Mouse (Mus musculus): ENCODE results near the gene Spty2d1.

The Spty2d1 gene

DNA sequence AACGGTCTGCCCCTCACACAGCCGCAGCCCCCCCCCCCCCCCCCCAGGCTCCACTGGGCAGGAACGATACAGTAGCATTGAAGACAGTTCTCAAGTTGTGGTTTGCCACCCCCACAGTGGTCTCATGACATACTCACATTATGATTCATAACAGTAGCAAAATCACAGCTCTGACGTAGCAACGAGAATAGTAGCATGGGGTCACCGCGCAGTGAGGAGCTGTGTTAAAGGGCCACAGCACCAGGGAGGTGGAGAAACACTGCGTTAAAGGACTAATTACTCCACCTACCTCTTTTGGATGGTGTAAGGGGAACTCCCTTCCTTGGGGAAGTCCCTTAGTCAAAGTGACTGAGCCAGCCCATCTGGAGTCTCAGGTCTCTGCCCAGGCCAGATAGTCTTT, 14.3 kb upstream of the Spty2d1 start:
- DNase-seq (ENCODE audit: low read depth, low spot score) = no peak

DNA sequence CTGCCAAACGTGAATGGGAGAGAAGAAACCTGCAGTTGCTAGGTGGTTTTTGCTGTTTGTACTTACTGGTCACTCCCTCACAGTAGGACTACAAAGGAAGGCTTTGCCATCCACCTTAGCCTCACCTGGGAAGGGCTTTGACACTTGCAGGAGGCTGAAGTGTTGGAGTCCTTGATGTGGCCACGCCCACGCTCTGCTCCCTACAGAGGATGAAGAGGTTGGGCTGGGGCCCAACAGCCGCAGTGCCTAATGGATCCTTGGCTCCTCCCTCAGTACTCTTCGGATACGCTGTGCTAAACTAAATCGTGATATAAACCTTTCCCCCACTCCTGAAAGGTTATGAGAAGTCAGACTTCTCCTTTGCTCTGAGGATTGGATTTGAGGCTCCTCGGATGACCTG, 12.7 kb upstream of the Spty2d1 start:
- peak; percentile 50 for DNase-seq (ENCODE audit: low read depth, low spot score)

GRCm38 (mm10) chr7:47019641-47020040, 11.4 kb upstream of the Spty2d1 start:
- DNase-seq (ENCODE audit: low read depth, low spot score) = no peak

DNA sequence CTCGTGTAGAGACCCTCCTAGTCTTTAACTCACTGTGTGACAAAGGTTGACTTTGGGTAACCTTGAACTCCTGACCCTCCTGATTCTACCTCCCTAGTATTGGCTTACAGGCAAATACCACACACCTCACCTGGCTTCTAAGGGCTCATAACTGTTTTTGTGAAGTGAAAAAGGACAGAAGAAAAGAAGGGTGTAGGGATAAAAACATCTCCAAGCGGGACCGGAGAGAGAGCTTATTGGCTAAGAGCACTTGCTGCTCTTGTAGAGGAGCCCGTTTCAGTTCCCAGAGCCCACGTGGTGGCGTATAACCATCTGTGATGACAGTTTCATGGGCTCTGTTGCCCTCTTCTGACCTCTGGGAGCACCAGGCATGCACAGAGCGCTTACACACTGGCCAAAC, 8.9 kb upstream of the Spty2d1 start:
- peak; percentile 54 for DNase-seq (ENCODE audit: low read depth, low spot score)

GRCm38 (mm10) chr7:47016602-47017001, 8.4 kb upstream of the Spty2d1 start:
- DNase-seq (ENCODE audit: low read depth, low spot score) = no peak

GRCm38 (mm10) chr7:47015390-47016065, 7.3 kb upstream of the Spty2d1 start:
- DNase-seq (ENCODE audit: low read depth, low spot score) = peak; percentile 95

DNA sequence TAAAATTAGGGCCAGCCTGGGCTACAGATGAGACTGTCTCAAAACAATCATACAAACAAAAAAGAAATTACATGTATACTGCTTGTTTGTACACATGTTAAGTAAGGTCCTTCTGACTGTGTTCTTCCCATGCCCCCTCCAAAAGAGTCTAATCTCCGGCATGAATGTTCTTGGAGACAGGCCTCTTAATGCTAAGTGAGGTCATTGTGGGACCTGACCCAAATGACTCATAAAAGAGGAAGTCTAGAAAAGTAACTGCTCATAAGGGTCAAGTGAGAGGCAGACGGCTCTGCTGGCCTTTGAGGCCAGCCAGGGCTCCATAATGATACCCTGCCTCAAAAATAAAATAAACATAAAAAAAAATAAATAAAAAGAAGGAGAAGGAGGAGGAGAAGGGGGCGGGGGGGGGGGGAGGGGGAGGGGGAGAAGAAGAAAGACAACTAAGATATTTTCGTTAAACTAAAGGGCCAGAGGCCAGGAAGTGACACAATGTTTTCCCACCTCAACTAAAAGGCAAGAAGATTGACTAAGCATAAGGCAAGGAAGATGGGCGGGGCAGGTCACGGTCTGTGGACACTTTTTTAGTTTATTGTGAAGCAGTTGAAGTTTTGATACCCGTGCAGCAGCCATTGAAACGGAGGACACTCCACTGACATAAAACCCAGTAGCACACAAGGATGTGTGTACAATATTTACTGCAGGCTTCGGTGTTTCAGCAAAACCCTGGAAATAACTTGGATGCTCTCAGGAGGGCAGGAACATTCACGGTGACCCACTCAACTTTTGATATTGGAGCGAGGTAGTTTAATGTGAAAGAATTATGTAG, 6.6 kb upstream of the Spty2d1 start:
- no peak for DNase-seq (ENCODE audit: low read depth, low spot score)

DNA sequence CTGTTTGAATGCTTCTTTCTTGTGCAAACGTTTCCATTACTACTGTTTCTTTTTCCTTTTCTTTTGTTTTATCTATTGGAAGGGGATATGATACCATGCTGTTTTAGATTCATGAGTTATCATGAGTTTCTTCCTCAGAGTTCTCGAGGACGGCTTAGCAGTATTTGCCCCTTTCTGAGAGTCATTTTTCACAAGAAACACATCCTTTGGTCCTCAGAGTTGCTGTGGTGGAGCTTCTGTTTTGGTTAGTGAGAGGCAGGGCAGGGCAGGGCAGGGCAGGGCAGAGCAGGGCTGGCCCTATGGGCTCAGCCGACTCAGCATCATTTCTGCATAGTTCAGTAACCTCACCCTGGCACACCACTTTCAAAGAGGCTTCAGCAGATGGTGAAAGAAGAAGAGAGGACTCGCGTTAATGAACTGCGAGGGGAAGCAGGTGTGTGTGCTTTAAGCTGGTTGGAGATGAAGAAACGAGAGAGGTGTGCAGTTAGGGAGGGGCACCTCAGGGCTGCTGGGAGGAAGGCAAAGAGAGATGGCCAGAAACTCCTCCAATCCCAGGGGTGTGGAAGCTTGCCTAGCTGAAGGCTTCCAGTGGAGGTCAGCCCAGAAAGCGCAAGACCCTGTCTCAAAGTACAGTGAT, 5.0 kb upstream of the Spty2d1 start:
- no peak for DNase-seq (ENCODE audit: low read depth, low spot score)

DNA sequence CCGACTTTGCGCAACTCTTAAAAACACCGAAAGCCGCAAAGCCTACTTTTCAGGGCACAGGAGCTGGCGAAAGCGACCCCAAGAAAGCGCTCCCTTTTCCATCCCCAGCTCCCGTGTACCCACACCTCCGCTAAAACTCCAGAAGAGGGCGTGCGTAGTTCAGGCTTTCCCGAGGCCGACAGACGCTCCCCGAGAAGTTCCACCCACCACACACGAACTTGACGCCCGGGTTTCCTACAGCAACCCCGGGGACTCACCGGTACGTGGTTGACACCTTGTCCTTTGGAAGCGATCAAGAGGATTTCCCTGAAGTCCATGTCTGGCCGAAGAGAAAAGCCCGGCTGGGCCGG, 418 bp downstream of the Spty2d1 start:
- peak; percentile 82 for DNase-seq (ENCODE audit: low read depth, low spot score)

DNA sequence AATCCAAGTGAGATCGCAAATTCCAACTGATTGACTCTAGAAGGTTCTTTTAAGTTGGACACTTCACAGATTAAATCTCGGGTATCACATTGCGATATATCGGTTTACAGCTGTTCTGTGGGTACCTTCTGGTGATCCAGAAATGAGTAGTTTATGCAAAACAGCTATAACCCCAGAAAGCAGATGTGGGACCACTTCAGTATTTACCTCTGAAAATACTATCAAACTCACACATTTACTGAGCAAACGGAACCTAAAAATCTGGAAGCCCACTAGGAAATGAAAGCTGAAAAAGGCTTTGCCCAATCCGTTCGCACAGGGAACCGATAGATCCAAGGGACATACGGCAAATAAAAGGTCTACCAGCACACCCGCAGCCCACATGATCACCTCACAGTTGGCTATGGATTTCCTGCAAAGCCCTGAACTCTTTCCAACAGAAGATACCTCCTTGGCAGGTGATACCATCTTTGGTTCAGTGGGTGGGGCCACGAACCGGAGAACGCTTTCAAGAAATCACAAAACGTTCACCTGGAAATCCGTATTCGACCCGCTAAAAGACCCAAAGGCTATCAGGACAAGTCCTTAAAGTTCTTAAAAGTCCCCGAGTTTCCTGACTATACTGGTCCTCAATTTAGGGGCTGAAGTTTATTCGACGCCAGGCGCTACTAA, 966 bp downstream of the Spty2d1 start:
- DNase-seq (ENCODE audit: low read depth, low spot score) = no peak

- DNase-seq (ENCODE audit: low read depth, low spot score) = no peak
Observed at GRCm38 (mm10) chr7:47003411-47004115, 4.6 kb downstream of the Spty2d1 start.

- DNase-seq (ENCODE audit: low read depth, low spot score) = no peak
Observed at GRCm38 (mm10) chr7:47001900-47002275, 6.3 kb downstream of the Spty2d1 start.

DNA sequence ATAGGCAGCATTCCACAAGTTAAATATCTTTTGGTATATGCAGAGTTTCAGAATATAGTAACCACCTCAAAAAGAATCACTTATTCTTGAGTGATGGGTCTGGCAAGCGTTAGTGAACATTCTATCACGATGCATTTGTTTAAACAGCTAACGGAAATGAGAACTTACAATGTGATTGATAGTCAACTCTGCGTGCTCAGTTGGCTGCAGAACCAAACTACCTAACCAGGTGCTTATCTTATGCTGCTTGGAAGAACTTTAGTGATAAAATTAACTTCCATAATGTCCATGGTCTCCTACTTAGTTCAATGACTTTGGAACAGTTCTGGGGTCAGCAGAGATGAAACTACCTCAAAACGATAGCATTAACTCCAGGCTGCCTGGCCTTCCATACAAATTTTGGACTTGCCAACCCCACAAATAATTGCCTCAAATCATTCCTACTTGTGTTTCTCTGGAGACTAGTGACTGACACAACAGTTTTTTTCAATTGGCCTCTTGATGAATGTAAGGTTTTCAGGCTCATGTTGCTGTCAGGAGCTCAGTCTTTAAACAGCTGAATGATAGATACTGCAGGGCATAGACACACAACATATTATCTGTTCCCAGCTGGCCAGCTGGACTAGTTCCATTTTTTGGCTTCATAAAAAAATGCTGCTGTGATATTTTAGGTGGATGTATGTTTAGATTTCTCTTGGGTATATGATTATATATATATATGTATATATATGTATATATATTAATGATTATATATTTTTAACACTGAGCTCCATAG, 6.9 kb downstream of the Spty2d1 start:
- no peak for DNase-seq (ENCODE audit: low read depth, low spot score)

DNA sequence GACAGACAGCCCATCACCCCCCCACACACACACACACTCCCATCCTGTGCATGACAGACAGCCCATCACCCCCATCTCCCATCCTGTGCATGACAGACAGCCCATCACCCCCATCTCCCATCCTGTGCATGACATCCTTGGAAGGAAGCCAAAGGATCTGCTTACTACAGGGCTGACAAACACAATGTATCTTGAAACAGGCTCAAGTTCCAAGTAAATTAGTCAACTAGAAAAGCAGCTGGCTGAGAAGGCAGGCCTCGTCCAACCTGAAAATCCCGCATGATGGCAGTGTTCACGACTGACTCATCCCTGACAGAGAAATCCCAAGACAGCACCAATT, 7.6 kb downstream of the Spty2d1 start:
- no peak for DNase-seq (ENCODE audit: low read depth, low spot score)

DNA sequence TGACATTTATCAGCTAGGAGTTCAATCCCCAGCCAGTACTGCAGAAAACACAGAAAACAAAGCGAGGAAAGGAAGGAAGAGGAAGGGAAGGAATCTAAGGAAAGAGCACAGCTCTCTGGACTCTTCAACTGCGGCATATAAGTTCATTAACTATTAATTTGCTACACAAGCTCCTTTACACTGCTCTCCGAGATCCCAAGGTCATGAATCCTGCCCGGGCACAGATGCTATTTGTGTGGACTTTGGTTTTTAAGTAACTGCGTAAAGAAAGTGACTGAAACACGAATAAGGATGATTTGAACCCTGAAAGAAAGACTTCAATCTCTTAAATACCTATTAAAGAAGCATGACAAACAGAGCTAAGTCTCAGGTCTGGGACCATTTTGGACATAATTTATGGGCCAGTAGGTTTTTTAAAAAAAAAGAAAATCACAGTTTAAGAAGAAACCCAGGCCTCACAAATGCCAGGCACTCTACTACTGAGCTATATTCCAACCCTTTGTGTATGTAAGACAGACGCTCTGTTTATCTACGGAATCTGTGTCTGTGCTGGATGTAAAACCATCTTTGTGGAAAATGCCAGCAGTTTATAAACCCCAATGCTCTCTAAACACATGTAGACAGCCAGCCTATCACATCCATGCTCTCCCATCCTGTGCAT, 8.1 kb downstream of the Spty2d1 start:
- no peak for DNase-seq (ENCODE audit: low read depth, low spot score)

DNA sequence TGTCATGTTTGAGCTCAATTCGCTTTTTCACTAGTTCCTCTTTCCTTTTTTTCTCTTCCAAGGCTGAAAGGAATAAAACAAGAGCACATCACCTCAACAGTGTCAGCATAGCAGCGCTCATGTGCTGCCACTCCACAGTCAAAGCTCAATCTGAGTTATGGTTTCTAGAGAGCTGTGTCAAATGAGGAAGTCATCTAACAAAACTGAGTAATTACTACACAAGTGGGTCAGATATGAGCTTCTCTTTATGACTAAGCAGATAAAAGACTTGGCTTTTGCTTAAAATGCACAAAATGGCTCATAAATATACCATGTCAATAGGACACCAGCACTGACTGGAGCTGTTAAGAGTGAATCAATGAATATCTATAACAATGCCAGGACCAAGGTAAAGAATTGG, 9.3 kb downstream of the Spty2d1 start:
- DNase-seq (ENCODE audit: low read depth, low spot score) = no peak

DNA sequence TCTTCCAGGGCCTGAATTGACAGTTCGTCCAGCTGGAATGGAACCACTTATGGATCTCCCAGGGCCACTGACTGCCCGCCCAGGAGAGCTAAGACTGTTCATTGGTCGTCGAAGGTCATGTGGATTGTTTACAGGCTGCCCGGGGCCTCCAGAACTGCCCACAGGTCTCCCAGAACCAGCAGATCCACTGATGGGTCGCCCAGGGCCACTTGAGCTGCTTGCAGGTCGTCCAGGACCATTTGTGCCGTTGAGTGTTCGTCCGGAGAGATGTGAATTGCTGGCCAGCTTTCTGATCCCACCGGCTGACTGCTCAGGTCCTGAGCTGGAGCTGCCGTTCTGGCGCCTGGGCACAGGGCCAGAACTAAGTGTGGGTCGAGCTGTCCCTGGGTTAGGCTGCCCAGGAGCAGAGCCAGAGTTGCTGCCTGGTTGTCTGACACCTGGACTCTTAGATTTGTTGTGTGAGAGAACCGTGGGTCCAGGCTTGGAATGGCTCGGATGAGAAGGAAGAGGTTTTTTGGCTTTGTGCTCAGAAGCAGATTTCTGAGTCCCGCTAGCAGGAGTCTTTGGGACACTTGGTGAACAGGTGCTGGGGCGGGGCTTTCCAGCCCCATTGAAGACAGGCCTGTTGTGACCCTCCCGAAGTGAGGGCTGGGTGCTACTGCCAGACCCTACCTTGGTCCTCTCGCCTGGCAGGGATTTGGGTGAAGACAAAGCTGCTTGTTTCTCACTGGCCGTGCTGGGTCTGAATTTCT, 10.4 kb downstream of the Spty2d1 start:
- no peak for DNase-seq (ENCODE audit: low read depth, low spot score)

DNA sequence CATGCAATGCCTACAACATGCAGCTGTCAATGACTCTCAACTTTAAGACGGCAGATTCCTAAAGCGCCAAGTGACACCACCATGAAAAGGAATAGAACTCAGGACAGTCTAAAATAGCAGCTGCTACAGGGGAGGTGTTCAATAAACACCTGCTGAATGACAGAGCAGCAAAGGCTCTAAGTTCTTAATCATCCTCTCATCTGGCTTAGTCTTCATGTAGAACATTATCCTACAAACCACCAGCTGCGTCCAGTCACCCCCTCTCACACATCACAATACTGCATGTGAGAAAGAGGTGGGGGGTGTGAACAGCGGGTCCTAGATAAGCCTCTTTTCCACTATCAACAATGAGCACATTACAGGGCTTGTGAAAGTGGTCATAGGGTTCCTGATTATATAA, 11.2 kb downstream of the Spty2d1 start:
- no peak for DNase-seq (ENCODE audit: low read depth, low spot score)

- DNase-seq (ENCODE audit: low read depth, low spot score) = no peak
Observed at GRCm38 (mm10) chr7:46995558-46995957, 12.7 kb downstream of the Spty2d1 start.

DNA sequence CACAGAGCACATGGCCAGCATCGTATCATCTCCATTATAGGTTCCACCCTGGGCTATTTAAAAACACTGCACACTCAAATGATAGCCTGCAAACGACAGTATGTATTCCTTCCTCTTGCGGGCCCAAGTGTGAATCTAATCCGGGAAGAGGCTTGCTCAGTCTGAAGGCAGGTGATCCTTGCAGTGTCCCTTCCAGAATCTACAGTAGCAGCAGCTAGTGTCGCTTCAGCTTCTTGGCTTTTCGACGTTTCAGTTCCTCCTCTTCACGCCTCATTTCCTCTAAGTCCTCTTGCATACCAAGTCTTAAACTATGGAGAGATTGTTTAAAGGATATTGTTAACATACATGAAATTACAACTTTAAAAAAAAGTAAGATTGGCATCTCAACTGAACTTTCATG, 15.1 kb downstream of the Spty2d1 start:
- DNase-seq (ENCODE audit: low read depth, low spot score) = no peak

Data from ES-CJ7 (cell line).